Mouse (Mus musculus) myocyte (in vitro differentiated cells): ENCODE measurements around the gene Fam129b. TPM values are rescaled to one million over a fixed set of nuclear protein-coding genes. Genes with fewer than 3 reads are reported as not detected.
A peak's percentile ranks its signal among the peaks of the same experiment; 100 is the strongest.

Experiments
- H3K27me3 ChIP-seq: one replicate; pipeline ENCODE4 v1.6.1; 2011; ENCODE audit not compliant: control insufficient read depth, insufficient read depth, insufficient read length
- H3K36me3 ChIP-seq: one replicate; pipeline ENCODE4 v1.6.1; 2011; ENCODE audit not compliant: control insufficient read depth, insufficient read depth
- H3K4me2 ChIP-seq: one replicate; pipeline ENCODE4 v1.6.1; 2011; ENCODE audit warnings: low read depth, control low read depth
- H3K4me3 ChIP-seq: one replicate; pipeline ENCODE4 v1.5.1; 2011; ENCODE audit warnings: mild to moderate bottlenecking, control low read depth, moderate library complexity
- H3K79me2 ChIP-seq: one replicate; pipeline ENCODE4 v1.6.1; 2011; ENCODE audit not compliant: control insufficient read depth, insufficient read depth
- H3ac ChIP-seq: one replicate; pipeline ENCODE4 v1.6.1; 2011; ENCODE audit not compliant: control insufficient read depth, insufficient read length
- CEBPB ChIP-seq: IDR thresholded peaks from 2 replicates; pipeline ENCODE4 v1.6.1; 2011; ENCODE audit warnings: mild to moderate bottlenecking, moderate library complexity; ENCODE audit not compliant: poor library complexity, insufficient read depth, severe bottlenecking
- E2F4 ChIP-seq: IDR thresholded peaks from one replicate; pipeline ENCODE4 v1.6.1; 2011; ENCODE audit warnings: mild to moderate bottlenecking, control low read depth, moderate library complexity; ENCODE audit not compliant: insufficient read depth
- MAX ChIP-seq: IDR thresholded peaks from one replicate; pipeline ENCODE4 v1.6.1; 2011; ENCODE audit warnings: low read depth, mild to moderate bottlenecking, control low read depth
- MYOD1 ChIP-seq, 3 experiments: IDR thresholded peaks; one replicate each; pipeline ENCODE4 v1.6.1; 2011; ENCODE audit warnings: control low read depth in 2 of 3, low read depth in 2 of 3, mild to moderate bottlenecking in 2 of 3, moderate library complexity in 1 of 3; ENCODE audit not compliant: insufficient read length in 2 of 3, control insufficient read depth in 1 of 3
- MYOG ChIP-seq, 3 experiments: IDR thresholded peaks; one replicate each; pipeline ENCODE4 v1.6.1; 2011; ENCODE audit warnings: control low read depth in 2 of 3, low read depth in 2 of 3, mild to moderate bottlenecking in 2 of 3; ENCODE audit not compliant: insufficient read length in 2 of 3, control insufficient read depth in 1 of 3, insufficient read depth in 1 of 3
- POLR2A ChIP-seq: IDR thresholded peaks from one replicate; pipeline ENCODE4 v1.6.1; 2011; ENCODE audit warnings: low read depth, mild to moderate bottlenecking, control low read depth, moderate library complexity; ENCODE audit not compliant: insufficient read length
- POLR2AphosphoS2 ChIP-seq: IDR thresholded peaks from one replicate; pipeline ENCODE4 v1.6.1; 2011; ENCODE audit warnings: low read depth, control low read depth; ENCODE audit not compliant: insufficient read length
- REST ChIP-seq: IDR thresholded peaks from one replicate; pipeline ENCODE4 v1.6.1; 2011; ENCODE audit warnings: mild to moderate bottlenecking, control low read depth, moderate library complexity; ENCODE audit not compliant: insufficient read depth, insufficient read length
- SRF ChIP-seq: IDR thresholded peaks from one replicate; pipeline ENCODE4 v1.6.1; 2011; ENCODE audit warnings: low read depth; ENCODE audit not compliant: control insufficient read depth, insufficient read length
- TCF12 ChIP-seq: IDR thresholded peaks from one replicate; pipeline ENCODE4 v1.6.1; 2011; ENCODE audit warnings: mild to moderate bottlenecking, control low read depth; ENCODE audit not compliant: poor library complexity, insufficient read depth, severe bottlenecking
- TCF3 ChIP-seq: IDR thresholded peaks from one replicate; pipeline ENCODE4 v1.6.1; 2011; ENCODE audit warnings: low read depth, control low read depth; ENCODE audit not compliant: insufficient read length
- USF1 ChIP-seq: IDR thresholded peaks from one replicate; pipeline ENCODE4 v1.6.1; 2011; ENCODE audit warnings: low read depth, mild to moderate bottlenecking, control low read depth, moderate library complexity
- polyA plus RNA-seq: library from polyadenylated mRNA; unstranded; fragments of >200 nt; fragmentation: generic; extraction: Trizol; gene quantifications from one replicate; pipeline ENCODE4 v1.2.1, GENCODE M21; 2012; ENCODE audit warnings: missing spikeins

Gene Fam129b
- polyA plus RNA-seq, 1 experiment: 204 TPM

GRCm38 (mm10) chr2:32968024-32968614 lies 92.2 kb downstream of the Fam129b start:
- no peak for TF ChIP-seq SRF
- TF ChIP-seq TCF12: no peak
- TF ChIP-seq REST: no peak
- TF ChIP-seq CEBPB: no peak
- TF ChIP-seq POLR2A: no peak
- TF ChIP-seq MYOD1 (IDR thresholded peaks at IDR 0.05; ENCODE audit: control insufficient read depth in 1 of 3, insufficient read length in 2 of 3, low read depth in 2 of 3): no peak
- no peak for TF ChIP-seq E2F4
- TF ChIP-seq POLR2AphosphoS2: no peak
- no peak for TF ChIP-seq MYOG (IDR thresholded peaks at IDR 0.05; ENCODE audit: control insufficient read depth in 1 of 3, insufficient read depth in 1 of 3, insufficient read length in 2 of 3, low read depth in 2 of 3)
- no peak for TF ChIP-seq MAX
- no peak for TF ChIP-seq TCF3
- no peak for TF ChIP-seq USF1
- Histone ChIP-seq H3K4me3 (peak overlapping the region; percentile 80), H3ac (no peak overlapping the region), H3K27me3 (no peaks in the 10 kb centered on the region), H3K4me2 (peak overlapping the region; percentile 95), H3K36me3 (peaks cover 18% of the 10 kb centered on the region), H3K79me2 (peaks cover 12% of the 10 kb centered on the region)

GRCm38 (mm10) chr2:32969326-32969725 lies 93.4 kb downstream of the Fam129b start:
- Histone ChIP-seq H3ac (no peak overlapping the region), H3K36me3 (peaks cover 6% of the 10 kb centered on the region), H3K4me2 (no peak overlapping the region), H3K4me3 (no peak overlapping the region), H3K27me3 (no peaks in the 10 kb centered on the region), H3K79me2 (peaks cover under 1% of the 10 kb centered on the region)
- no peak for TF ChIP-seq CEBPB
- TF ChIP-seq POLR2AphosphoS2: no peak
- no peak for TF ChIP-seq MYOD1 (IDR thresholded peaks at IDR 0.05; ENCODE audit: control insufficient read depth in 1 of 3, insufficient read length in 2 of 3, low read depth in 2 of 3)
- no peak for TF ChIP-seq MYOG (IDR thresholded peaks at IDR 0.05; ENCODE audit: control insufficient read depth in 1 of 3, insufficient read depth in 1 of 3, insufficient read length in 2 of 3, low read depth in 2 of 3)
- TF ChIP-seq TCF12: no peak
- TF ChIP-seq MAX: no peak
- TF ChIP-seq USF1: no peak
- no peak for TF ChIP-seq E2F4
- TF ChIP-seq SRF: no peak

GRCm38 (mm10) chr2:32971235-32971634 lies 95.3 kb downstream of the Fam129b start:
- Histone ChIP-seq H3K36me3 (no peaks in the 10 kb centered on the region), H3K4me3 (no peak overlapping the region), H3K4me2 (no peak overlapping the region), H3K27me3 (no peaks in the 10 kb centered on the region), H3K79me2 (no peaks in the 10 kb centered on the region), H3ac (no peak overlapping the region)
- TF ChIP-seq TCF12: no peak
- no peak for TF ChIP-seq MAX
- no peak for TF ChIP-seq MYOG (IDR thresholded peaks at IDR 0.05; ENCODE audit: control insufficient read depth in 1 of 3, insufficient read depth in 1 of 3, insufficient read length in 2 of 3, low read depth in 2 of 3)
- TF ChIP-seq SRF: no peak
- no peak for TF ChIP-seq TCF3
- TF ChIP-seq REST: no peak
- TF ChIP-seq CEBPB: no peak
- TF ChIP-seq E2F4: no peak
- TF ChIP-seq MYOD1 (IDR thresholded peaks at IDR 0.05; ENCODE audit: control insufficient read depth in 1 of 3, insufficient read length in 2 of 3, low read depth in 2 of 3): no peak
- no peak for TF ChIP-seq POLR2AphosphoS2
- TF ChIP-seq USF1: no peak
- no peak for TF ChIP-seq POLR2A

- Histone ChIP-seq H3K4me3 (no peak overlapping the region), H3K4me2 (no peak overlapping the region), H3K36me3 (no peaks in the 10 kb centered on the region), H3ac (no peak overlapping the region), H3K79me2 (no peaks in the 10 kb centered on the region), H3K27me3 (no peaks in the 10 kb centered on the region)
- TF ChIP-seq TCF12: no peak
- TF ChIP-seq CEBPB: no peak
- TF ChIP-seq REST: no peak
- no peak for TF ChIP-seq TCF3
- no peak for TF ChIP-seq POLR2AphosphoS2
- no peak for TF ChIP-seq POLR2A
- no peak for TF ChIP-seq MYOG (IDR thresholded peaks at IDR 0.05; ENCODE audit: control insufficient read depth in 1 of 3, insufficient read depth in 1 of 3, insufficient read length in 2 of 3, low read depth in 2 of 3)
- TF ChIP-seq SRF: no peak
- no peak for TF ChIP-seq MYOD1 (IDR thresholded peaks at IDR 0.05; ENCODE audit: control insufficient read depth in 1 of 3, insufficient read length in 2 of 3, low read depth in 2 of 3)
- no peak for TF ChIP-seq MAX
Measured at GRCm38 (mm10) chr2:32974216-32974615, 98.3 kb downstream of the Fam129b start.

Other genes with a start within 250 kb of the Fam129b start
- gene Eng, start 229.5 kb upstream of the Fam129b start, polyA plus RNA-seq: 1.6 TPM
- gene Fpgs, start 172.0 kb upstream of the Fam129b start, polyA plus RNA-seq: 20.7 TPM
- 76.6 TPM for gene Cdk9, start 163.0 kb upstream of the Fam129b start, polyA plus RNA-seq
- gene Sh2d3c, start 155.1 kb upstream of the Fam129b start, polyA plus RNA-seq: 0.52 TPM
- not detected for gene 6330409D20Rik, start 135.1 kb upstream of the Fam129b start, polyA plus RNA-seq
- 37.3 TPM for gene Tor2a, start 118.9 kb upstream of the Fam129b start, polyA plus RNA-seq
- gene Ttc16, start 100.5 kb upstream of the Fam129b start, polyA plus RNA-seq: 0.16 TPM
- 74.1 TPM for gene Ptrh1, start 100.3 kb upstream of the Fam129b start, polyA plus RNA-seq
- 0.30 TPM for gene Cfap157, start 91.7 kb upstream of the Fam129b start, polyA plus RNA-seq
- gene Stxbp1, start 28.9 kb upstream of the Fam129b start, polyA plus RNA-seq: 32.2 TPM
- 2,628 TPM for gene Rpl12, start 85.4 kb downstream of the Fam129b start, polyA plus RNA-seq
- 11.5 TPM for gene Lrsam1, start 85.5 kb downstream of the Fam129b start, polyA plus RNA-seq
- 13.5 TPM for gene Slc2a8, start 106.0 kb downstream of the Fam129b start, polyA plus RNA-seq